Mouse (Mus musculus) heart, embryonic 10.5 days (tissue): Measurements from ENCODE around the gene Serpinb9b. TPM values are rescaled to one million over a fixed set of nuclear protein-coding genes. Genes with fewer than 3 reads are reported as not detected.
"Not testable (repeated sequence)": the region's sequence is repeated elsewhere in the genome, so short reads cannot be mapped to it uniquely, and the experiment has no call there.

Source experiments
- DNase-seq: peaks from one replicate; pipeline ENCODE4 v3.0.0-alpha.2; 2017; ENCODE audit warnings: low spot score
- H3K27ac ChIP-seq: fragments of 300-500 bp; sonication (generic); 2 replicates; pipeline ENCODE4 v1.5.1; 2016; ENCODE audit warnings: mild to moderate bottlenecking
- H3K27me3 ChIP-seq: fragments of 300-500 bp; sonication (generic); 2 replicates; pipeline ENCODE4 v1.6.1; 2016; ENCODE audit warnings: mild to moderate bottlenecking; ENCODE audit not compliant: poor library complexity, insufficient read depth, severe bottlenecking
- H3K36me3 ChIP-seq: fragments of 300-500 bp; sonication (generic); 2 replicates; pipeline ENCODE4 v1.6.1; 2016; ENCODE audit warnings: mild to moderate bottlenecking, moderate library complexity
- H3K4me1 ChIP-seq: fragments of 300-500 bp; sonication (generic); 2 replicates; pipeline ENCODE4 v1.6.1; 2016; ENCODE audit warnings: mild to moderate bottlenecking
- H3K4me3 ChIP-seq: fragments of 300-500 bp; sonication (generic); 2 replicates; pipeline ENCODE4 v1.5.1; 2016; ENCODE audit warnings: mild to moderate bottlenecking, moderate library complexity
- H3K9me3 ChIP-seq: fragments of 300-500 bp; sonication (generic); 2 replicates; pipeline ENCODE4 v1.6.1; 2016; ENCODE audit warnings: mild to moderate bottlenecking, moderate library complexity
- WGBS: fragments of 180-500 bp; shearing (Covaris S2); methylation state at CpG from one replicate; pipeline ENCODE4 v1.1.7; 2016; 5-methylcytosine and 5-hydroxymethylcytosine counted together
- polyA plus RNA-seq: library from polyadenylated mRNA; unstranded; fragments of >200 nt; fragmentation: Nextera tagmentation; extraction: Ambion mirVana; gene quantifications from 2 replicates; pipeline ENCODE4 v1.2.1, GENCODE M21; 2016

Serpinb9b gene
- polyA plus RNA-seq, 1 experiment from 2014 or later = 1.0 TPM

DNA sequence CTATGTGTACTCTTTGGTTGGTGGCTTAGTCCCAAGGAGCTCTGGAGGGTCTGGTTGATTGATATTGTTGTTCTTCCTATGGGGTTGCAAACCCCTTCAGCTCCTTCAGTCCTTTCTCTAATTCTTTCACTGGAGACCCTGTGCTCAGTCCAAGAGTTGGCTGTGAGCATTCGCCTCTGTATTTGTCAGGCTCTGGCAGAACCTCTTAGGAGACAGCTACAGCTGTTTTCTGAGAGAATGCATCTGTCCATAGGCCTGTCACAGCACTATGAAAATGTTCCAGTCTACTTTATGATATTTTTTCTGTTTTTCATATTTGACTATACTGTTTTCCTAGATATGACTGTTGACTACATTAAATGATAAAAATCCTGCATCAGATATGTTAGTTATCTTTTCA is 14.8 kb upstream of the Serpinb9b start:
- Histone ChIP-seq H3K4me3 (no peak overlapping the region), H3K27ac (no peak overlapping the region), H3K36me3 (0 out of 2 replicates have a peak, but pooled peaks cover 2% of the 10 kb centered on the region), H3K4me1 (no peaks in the 10 kb centered on the region), H3K27me3 (no peaks in the 10 kb centered on the region), H3K9me3 (no peaks in the 10 kb centered on the region)
- WGBS = 88% methylated on average over 1 of the region's 1 CpGs
- no peak for DNase-seq

DNA sequence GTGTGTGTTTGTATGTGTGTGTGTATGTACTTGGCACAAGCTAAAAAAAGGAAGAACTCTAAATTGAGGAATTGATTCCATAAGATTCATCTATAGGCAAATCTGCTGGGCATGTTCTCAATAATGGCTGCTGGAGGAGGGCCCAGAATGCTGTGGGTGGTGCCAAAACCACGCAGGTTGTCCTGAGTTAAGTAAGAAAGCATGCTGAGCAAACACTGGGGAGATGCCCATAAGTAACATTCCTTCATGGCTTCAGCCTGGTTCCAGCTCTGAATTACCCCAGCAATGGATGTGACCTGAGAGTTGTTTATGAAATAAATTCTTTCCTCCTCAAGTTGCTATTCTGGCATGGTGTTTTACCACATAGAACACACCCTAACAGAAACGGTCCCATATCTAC is 13.9 kb upstream of the Serpinb9b start:
- H3K36me3 ChIP-seq = 0 out of 2 replicates have a peak, but pooled peaks cover 2% of the 10 kb centered on the region

DNA sequence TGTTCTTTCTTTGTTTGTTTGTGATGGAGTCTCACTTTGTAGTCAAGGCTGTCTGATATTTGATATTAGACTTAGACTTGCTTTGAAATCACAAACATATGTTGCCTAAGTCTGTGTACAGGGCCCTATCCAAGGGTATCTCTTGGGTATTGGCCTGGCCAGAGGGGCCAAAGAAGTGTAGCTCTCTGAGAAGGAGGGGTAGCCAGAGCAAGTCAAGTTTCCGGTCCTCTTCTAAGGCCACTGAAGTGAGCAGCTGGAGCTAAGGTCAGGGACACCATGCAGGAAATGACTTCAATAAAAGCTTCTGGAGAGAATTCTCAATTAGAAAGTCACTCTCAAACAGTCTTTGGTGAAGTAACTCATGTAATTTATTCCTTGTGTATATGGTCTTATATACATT is 4.8 kb upstream of the Serpinb9b start:
- 89% methylated on average over 1 of the region's 1 CpGs for WGBS
- peaks cover 2% of the 10 kb centered on the region; the same call in 1 of the 2 replicates for H3K4me1 ChIP-seq
- DNase-seq = no peak
- H3K36me3 ChIP-seq = no peaks in the 10 kb centered on the region
- no peaks in the 10 kb centered on the region for H3K9me3 ChIP-seq
- no peaks in the 10 kb centered on the region for H3K27me3 ChIP-seq
- no peak overlapping the region for H3K27ac ChIP-seq
- no peak overlapping the region for H3K4me3 ChIP-seq

More for the DNA sequence above, 13.9 kb upstream of the Serpinb9b start:
- Histone ChIP-seq H3K9me3 (no peaks in the 10 kb centered on the region), H3K4me3 (no peak overlapping the region), H3K27me3 (no peaks in the 10 kb centered on the region), H3K27ac (no peak overlapping the region), H3K4me1 (no peaks in the 10 kb centered on the region)
- WGBS = 67% methylated on average over 2 of the region's 2 CpGs
- no peak for DNase-seq

DNA sequence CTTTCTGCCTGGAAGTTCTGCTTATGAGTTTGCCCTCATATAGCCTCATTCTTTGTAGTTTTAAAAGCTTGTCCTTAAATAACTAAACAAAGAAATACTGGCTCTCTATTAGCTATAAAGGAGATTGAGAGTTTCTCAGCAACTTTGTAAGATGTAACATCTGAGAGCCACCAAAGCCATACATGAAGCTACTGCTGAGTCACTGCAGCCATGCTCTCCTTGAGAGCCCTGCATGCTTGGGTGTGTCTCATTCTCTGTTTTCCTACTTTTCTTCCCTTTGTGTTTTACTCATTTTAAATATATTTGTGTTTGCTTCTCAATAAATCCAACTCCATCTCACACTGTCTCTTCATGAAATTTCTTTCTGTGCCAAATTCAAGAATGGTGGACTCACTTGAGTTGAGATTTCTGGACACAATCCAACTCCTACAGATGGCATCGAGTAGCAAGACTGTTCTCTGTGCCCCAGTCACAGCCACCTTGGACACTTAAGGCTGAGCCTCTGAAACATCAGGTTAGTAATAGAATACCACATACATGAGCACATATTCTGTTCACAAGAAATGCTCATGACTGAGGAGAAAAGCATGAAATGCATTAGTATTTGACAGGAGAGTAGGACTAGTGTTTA is 674 bp upstream of the Serpinb9b start:
- DNase-seq = no peak
- 72% methylated on average over 1 of the region's 1 CpGs for WGBS
- H3K9me3 ChIP-seq = no peaks in the 10 kb centered on the region

DNA sequence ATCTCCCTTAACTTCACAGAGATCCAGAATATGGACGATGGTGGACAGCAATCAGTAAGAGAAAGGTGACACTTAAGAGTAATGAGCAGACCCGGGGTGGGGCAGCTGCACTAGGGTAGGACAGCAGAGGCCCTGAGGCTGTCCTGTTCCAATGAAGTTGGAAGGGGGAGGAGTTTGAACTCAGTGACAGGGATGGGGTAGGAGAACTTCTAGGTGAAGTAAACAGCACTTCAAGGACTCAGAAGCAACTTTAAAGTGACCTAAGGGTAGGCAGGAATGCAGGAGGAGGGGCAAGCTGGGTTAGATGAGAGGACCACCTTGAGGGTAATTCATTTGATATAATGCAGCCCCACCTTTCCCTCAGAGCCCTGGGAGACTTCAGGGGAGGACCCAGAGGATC is 930 bp downstream of the Serpinb9b start:
- no peak overlapping the region for H3K27ac ChIP-seq
- H3K4me3 ChIP-seq = no peak overlapping the region
- H3K36me3 ChIP-seq = no peaks in the 10 kb centered on the region
- H3K27me3 ChIP-seq = no peaks in the 10 kb centered on the region
- H3K4me1 ChIP-seq = peaks cover 18% of the 10 kb centered on the region
- H3K9me3 ChIP-seq = no peaks in the 10 kb centered on the region
- 25% methylated on average over 2 of the region's 2 CpGs for WGBS
- DNase-seq = no peak

More for the DNA sequence above, 674 bp upstream of the Serpinb9b start:
- Histone ChIP-seq H3K4me1 (peaks cover 18% of the 10 kb centered on the region), H3K27ac (no peak overlapping the region), H3K27me3 (no peaks in the 10 kb centered on the region), H3K36me3 (no peaks in the 10 kb centered on the region), H3K4me3 (no peak overlapping the region)

DNA sequence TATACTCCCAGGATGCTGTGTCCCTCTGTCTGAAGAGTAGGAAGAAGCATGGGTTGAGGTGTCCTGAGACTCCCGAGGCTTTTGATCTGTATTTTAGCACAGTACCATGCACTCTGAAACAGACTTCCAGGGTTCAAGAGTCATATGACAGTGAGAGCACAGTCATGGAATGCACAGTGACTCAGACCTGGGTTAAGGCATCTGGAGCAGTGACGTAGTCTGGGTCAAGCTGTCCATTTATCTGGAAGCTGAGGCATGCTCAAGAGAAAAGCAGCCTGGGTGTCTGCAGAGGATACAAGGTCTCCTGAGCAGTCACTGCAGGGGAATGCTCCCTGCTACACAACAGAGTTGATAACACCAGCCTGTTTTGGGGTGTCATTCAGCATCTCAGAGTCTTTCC is 1.3 kb downstream of the Serpinb9b start:
- Histone ChIP-seq H3K4me3 (no peak overlapping the region), H3K9me3 (no peaks in the 10 kb centered on the region), H3K27ac (no peak overlapping the region), H3K4me1 (peaks cover 18% of the 10 kb centered on the region), H3K27me3 (no peaks in the 10 kb centered on the region), H3K36me3 (no peaks in the 10 kb centered on the region)
- WGBS = 28% methylated on average over 2 of the region's 2 CpGs
- DNase-seq = no peak

DNA sequence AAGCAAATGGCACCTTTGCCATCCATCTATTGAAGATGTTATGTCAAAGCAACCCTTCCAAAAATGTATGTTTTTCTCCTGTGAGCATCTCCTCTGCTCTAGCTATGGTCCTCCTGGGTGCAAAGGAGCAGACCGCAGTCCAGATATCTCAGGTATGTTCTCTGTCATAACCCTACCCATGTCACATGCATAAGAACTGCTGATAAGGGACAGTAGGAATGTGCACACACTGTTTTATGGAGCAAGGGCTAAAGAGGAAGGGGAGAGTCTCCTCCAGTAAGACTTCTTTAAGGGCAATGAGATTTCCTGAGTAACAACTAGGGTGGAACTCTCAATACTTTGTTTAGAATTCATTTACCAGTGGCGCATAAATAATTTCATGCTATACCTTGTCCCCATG is 2.3 kb downstream of the Serpinb9b start:
- not testable (repeated sequence) for H3K36me3 ChIP-seq, H3K4me3 ChIP-seq, H3K27me3 ChIP-seq, H3K9me3 ChIP-seq, DNase-seq, H3K27ac ChIP-seq
- H3K4me1 ChIP-seq = peaks cover 18% of the 10 kb centered on the region
- WGBS = 72% methylated on average over 2 of the region's 2 CpGs

DNA sequence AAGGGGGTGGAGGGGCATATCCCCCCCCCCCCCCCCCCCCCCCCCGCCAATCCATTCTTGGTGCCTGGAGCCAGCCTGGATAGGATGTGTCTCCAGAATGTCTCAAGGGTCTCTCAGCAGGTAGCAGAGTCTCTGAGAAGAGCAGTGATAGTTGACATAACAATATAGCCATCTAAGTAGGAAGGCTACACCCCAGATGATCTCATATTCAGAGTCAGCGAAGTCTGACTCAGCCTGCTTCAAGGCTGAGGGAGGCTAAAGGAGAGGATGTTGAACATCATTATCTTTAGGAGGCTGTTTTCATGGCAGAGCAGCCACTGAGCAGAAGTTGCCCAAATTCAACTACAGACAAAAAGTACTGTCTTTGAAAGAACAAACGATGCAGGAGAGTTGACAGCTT is 3.1 kb downstream of the Serpinb9b start:
- 81% methylated on average over 2 of the region's 3 CpGs for WGBS
- no peak for DNase-seq
- Histone ChIP-seq H3K9me3 (no peaks in the 10 kb centered on the region), H3K4me1 (peaks cover 18% of the 10 kb centered on the region), H3K27ac (no peak overlapping the region), H3K36me3 (no peaks in the 10 kb centered on the region), H3K4me3 (no peak overlapping the region), H3K27me3 (no peaks in the 10 kb centered on the region)

DNA sequence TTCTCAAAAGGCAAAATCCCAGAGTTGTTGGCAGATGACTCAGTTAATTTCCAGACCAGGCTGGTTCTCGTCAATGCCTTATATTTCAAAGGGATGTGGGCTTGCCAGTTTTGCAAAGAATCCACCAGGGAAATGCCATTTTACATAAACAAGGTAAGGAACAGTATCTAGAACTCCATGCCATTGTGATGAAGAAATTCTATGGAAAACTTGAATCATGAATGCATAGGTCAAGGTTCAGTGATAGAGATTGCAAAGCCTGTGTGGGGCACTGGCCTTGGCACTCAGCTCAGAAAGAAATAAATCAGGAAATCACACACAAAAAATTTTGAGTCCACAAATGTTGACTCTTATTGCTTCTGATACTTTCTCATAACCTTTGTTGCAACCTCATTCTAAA is 8.3 kb downstream of the Serpinb9b start:
- no peak overlapping the region for H3K27ac ChIP-seq
- 75% methylated on average over 1 of the region's 1 CpGs for WGBS
- H3K27me3 ChIP-seq = no peaks in the 10 kb centered on the region
- H3K9me3 ChIP-seq = no peaks in the 10 kb centered on the region
- no peaks in the 10 kb centered on the region for H3K36me3 ChIP-seq
- H3K4me1 ChIP-seq = no peaks in the 10 kb centered on the region
- DNase-seq = no peak
- H3K4me3 ChIP-seq = no peak overlapping the region

DNA sequence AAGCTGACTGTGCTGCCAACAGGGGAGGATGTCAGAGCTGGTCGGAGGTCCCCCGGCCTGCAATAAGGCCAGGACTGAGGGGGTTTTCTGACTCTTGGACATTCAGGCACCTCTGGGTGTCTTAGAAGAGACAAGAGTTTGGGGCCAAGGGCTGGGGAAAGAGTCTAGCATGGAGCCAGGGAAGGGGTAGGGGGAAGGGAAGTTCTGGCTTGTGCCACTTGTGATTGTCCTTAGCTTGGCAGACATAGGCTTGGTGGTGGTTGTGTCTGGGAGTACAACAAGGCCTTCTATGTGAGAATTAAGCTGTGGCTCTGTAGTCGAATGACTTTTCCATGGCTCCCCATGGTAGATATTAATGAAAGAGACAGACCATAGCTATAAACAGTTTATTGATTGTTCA is 16.3 kb downstream of the Serpinb9b start:
- DNase-seq = no peak
- WGBS = 84% methylated on average over 3 of the region's 3 CpGs
- H3K4me1 ChIP-seq = no peaks in the 10 kb centered on the region
- no peak overlapping the region for H3K27ac ChIP-seq
- H3K27me3 ChIP-seq = no peaks in the 10 kb centered on the region
- H3K36me3 ChIP-seq = no peaks in the 10 kb centered on the region
- no peak overlapping the region for H3K4me3 ChIP-seq
- no peaks in the 10 kb centered on the region for H3K9me3 ChIP-seq

DNA sequence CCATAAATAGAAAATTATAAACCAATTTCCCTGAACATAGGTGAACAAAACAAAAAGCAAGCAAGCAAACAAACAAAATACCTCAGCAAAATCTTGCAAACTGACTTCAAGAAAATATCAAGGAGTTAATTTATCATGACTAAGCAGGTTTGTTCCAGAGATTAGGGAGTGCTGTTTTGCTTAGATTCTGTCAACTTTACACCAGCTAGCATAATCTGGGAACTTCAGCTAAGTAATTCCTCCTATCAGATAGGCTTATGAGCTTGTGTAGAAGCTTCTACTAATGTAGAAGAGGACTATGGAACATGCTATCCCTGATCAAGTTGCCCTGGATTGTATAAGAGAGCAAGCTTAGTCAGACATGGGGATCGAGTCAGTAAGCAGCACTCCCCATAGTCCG is 20.0 kb downstream of the Serpinb9b start:
- Histone ChIP-seq H3K27ac (no peak overlapping the region), H3K36me3 (no peaks in the 10 kb centered on the region), H3K9me3 (no peaks in the 10 kb centered on the region), H3K4me3 (no peak overlapping the region), H3K27me3 (no peaks in the 10 kb centered on the region), H3K4me1 (0 out of 2 replicates have a peak, but pooled peaks cover 4% of the 10 kb centered on the region)
- no peak for DNase-seq
- 88% methylated on average over 2 of the region's 2 CpGs for WGBS

DNA sequence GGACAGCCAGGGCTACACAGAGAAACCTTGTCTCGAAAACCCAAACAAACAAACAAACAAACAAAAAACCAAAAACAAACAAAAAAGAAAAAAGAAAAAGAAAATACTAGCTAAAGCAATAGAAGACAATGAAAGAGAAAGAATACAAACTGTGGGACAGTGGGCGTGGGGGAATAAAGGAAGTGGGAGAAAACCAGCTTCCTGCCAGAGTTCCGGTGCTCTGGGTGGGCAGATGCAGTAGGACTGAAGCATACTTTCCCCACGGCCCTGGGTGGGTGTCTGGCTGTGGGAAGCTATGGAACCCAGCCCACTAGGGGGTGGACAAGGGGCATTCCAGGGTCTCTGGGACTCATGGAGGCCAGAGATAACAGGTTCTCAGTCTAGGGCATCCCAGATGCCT is 21.0 kb downstream of the Serpinb9b start:
- DNase-seq = no peak
- no peaks in the 10 kb centered on the region for H3K36me3 ChIP-seq
- H3K4me1 ChIP-seq = 0 out of 2 replicates have a peak, but pooled peaks cover 4% of the 10 kb centered on the region
- H3K9me3 ChIP-seq = no peaks in the 10 kb centered on the region
- H3K27ac ChIP-seq = no peak overlapping the region
- H3K27me3 ChIP-seq = no peaks in the 10 kb centered on the region
- H3K4me3 ChIP-seq = no peak overlapping the region
- WGBS = 75% methylated on average over 4 of the region's 4 CpGs

DNA sequence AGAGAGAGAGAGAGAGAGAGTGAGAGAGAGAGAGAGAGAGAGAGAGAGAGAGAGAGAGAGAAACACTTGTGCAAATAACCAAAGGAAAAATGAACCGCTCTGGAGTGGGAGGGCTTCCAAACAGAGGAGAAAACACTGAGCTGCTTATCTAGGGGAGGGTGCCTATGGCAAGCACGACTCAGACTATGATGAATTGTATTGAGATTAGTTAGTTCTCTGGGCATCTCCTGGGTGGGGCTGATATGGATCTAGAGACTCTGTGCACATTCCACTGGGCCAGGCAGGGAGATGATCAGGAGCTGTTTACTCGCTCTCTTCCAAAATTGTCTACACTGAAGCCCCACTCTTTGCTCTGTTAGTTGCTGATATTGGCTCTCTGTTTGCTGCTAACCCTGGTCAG is 24.5 kb downstream of the Serpinb9b start:
- WGBS = 48% methylated on average over 3 of the region's 3 CpGs
- no peaks in the 10 kb centered on the region for H3K27me3 ChIP-seq
- no peaks in the 10 kb centered on the region for H3K36me3 ChIP-seq
- 0 out of 2 replicates have a peak, but pooled peaks cover 4% of the 10 kb centered on the region for H3K4me1 ChIP-seq
- H3K27ac ChIP-seq = no peak overlapping the region
- H3K4me3 ChIP-seq = no peak overlapping the region
- no peak for DNase-seq
- no peaks in the 10 kb centered on the region for H3K9me3 ChIP-seq

DNA sequence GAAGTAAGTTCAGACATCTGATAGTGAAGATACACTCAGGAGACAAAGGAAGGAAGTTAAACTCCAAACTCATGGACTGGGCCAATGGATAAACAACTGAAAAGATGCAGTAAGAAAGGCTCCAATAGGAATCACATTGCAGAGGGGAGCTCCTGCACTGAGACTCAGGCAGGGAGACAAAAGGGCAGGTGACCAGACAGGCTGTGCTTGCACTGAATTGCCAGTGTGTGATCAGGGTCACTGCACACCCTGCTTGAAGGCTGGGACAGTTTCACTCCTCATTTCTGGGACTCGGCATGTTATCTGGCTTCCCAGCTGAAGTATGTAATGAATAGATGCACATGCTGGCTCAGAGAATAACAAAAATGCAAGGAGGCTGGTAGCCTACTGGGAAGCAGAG is 35.8 kb downstream of the Serpinb9b start:
- H3K9me3 ChIP-seq = no peaks in the 10 kb centered on the region

More for the DNA sequence above, 35.8 kb downstream of the Serpinb9b start:
- no peaks in the 10 kb centered on the region for H3K27me3 ChIP-seq
- H3K4me1 ChIP-seq = no peaks in the 10 kb centered on the region
- DNase-seq = no peak
- no peak overlapping the region for H3K4me3 ChIP-seq
- no peaks in the 10 kb centered on the region for H3K36me3 ChIP-seq
- no peak overlapping the region for H3K27ac ChIP-seq
- 61% methylated on average over 1 of the region's 1 CpGs for WGBS
